29 mouse cellular contexts compared by ENCODE assay signal in the genomic region with DNA sequence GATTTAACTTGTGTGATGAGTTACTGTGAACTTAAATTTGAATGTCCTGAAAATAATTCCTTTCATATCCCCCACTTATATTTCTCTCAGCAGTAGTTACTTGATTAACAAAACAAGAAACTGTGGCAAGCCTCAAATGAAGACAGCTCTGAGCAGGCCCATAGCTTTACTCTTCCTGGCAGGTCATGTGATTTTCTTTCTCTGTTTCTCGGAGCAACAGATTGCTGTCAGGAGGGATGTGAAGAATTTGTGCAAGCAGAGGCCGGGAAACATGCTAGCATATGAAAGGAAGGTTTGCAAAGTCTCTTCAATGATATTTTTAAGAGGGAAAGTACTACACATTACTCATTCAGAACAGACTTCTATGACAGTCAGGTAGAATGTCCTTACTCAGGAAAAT.
DNase-seq lines count a peak whose midpoint lies in the region; ATAC-seq and TF ChIP-seq lines count a peak whose summit lies in the region.
"Had no signal": no experiment of that assay in that cellular context is flagged by ENCODE, and none has a peak within 500 bp of the region (broad histone marks: within the 10 kb centered on the region; RNA-seq: fewer than 3 reads in every experiment).

No protein-coding gene starts in this region.

- H3K9ac ChIP-seq in hindbrain, postnatal 0 days (replicated peaks; ENCODE audit: low read length) = no peak overlapping the region
- H3K9ac ChIP-seq in hindbrain, embryonic 13.5 days = no peak overlapping the region
- H3K9ac ChIP-seq in midbrain, embryonic 14.5 days (replicated peaks; ENCODE audit: low read length) = no peak overlapping the region
- H3K9ac ChIP-seq: forebrain, embryonic 15.5 days; heart, embryonic 12.5 days; heart, embryonic 15.5 days had no signal

- no peaks in the 10 kb centered on the region for H3K27me3 ChIP-seq in hindbrain, postnatal 0 days (ENCODE audit: insufficient read depth, low read length)
- no peaks in the 10 kb centered on the region for H3K27me3 ChIP-seq in hindbrain, embryonic 13.5 days
- H3K27me3 ChIP-seq in midbrain, embryonic 14.5 days (ENCODE audit: control insufficient read depth, insufficient read depth, low read length) = no peaks in the 10 kb centered on the region
- H3K27me3 ChIP-seq in midbrain, embryonic 10.5 days (ENCODE audit: low read depth, poor library complexity, severe bottlenecking) = no peaks in the 10 kb centered on the region
- H3K27me3 ChIP-seq: CH12.LX; forebrain, embryonic 15.5 days; heart, embryonic 12.5 days; heart, embryonic 15.5 days; Patski had no signal

- H3K4me2 ChIP-seq in hindbrain, postnatal 0 days (ENCODE audit: low read depth, low read length) = no peak overlapping the region
- H3K4me2 ChIP-seq in hindbrain, embryonic 13.5 days = no peak overlapping the region
- H3K4me2 ChIP-seq in midbrain, embryonic 14.5 days (ENCODE audit: low read length) = no peak overlapping the region
- H3K4me2 ChIP-seq: forebrain, embryonic 15.5 days; heart, embryonic 12.5 days; heart, embryonic 15.5 days had no signal

- H3K4me3 ChIP-seq in hindbrain, postnatal 0 days (ENCODE audit: low read length) = no peak overlapping the region
- no peak overlapping the region for H3K4me3 ChIP-seq in hindbrain, embryonic 13.5 days
- H3K4me3 ChIP-seq in midbrain, embryonic 14.5 days (replicated peaks; ENCODE audit: low read depth, low read length) = no peak overlapping the region
- H3K4me3 ChIP-seq in midbrain, embryonic 10.5 days = no peak overlapping the region
- H3K4me3 ChIP-seq: forebrain, embryonic 10.5 days; forebrain, embryonic 15.5 days; heart, embryonic 12.5 days; heart, embryonic 15.5 days; hindbrain, embryonic 10.5 days had no signal

- no peaks in the 10 kb centered on the region for H3K36me3 ChIP-seq in hindbrain, postnatal 0 days (ENCODE audit: insufficient read depth, low read length)
- H3K36me3 ChIP-seq in hindbrain, embryonic 13.5 days = no peaks in the 10 kb centered on the region
- no peaks in the 10 kb centered on the region for H3K36me3 ChIP-seq in midbrain, embryonic 14.5 days (ENCODE audit: control insufficient read depth, insufficient read depth, low read length)
- H3K36me3 ChIP-seq in midbrain, embryonic 10.5 days = no peaks in the 10 kb centered on the region
- H3K36me3 ChIP-seq: forebrain, embryonic 10.5 days; forebrain, embryonic 15.5 days; G1E; heart, embryonic 12.5 days; heart, embryonic 15.5 days; hindbrain, embryonic 10.5 days had no signal

- H3K9me3 ChIP-seq in hindbrain, postnatal 0 days (ENCODE audit: low read length) = 0 out of 2 replicates have a peak, but pooled peaks cover 2% of the 10 kb centered on the region
- H3K9me3 ChIP-seq in hindbrain, embryonic 13.5 days = no peaks in the 10 kb centered on the region
- no peaks in the 10 kb centered on the region for H3K9me3 ChIP-seq in midbrain, embryonic 14.5 days (ENCODE audit: control insufficient read depth, low read length)
- H3K9me3 ChIP-seq in midbrain, embryonic 10.5 days (replicated peaks) = no peaks in the 10 kb centered on the region
- H3K9me3 ChIP-seq: forebrain, embryonic 10.5 days; forebrain, embryonic 15.5 days; heart, embryonic 12.5 days; heart, embryonic 15.5 days; hindbrain, embryonic 10.5 days had no signal

- no peaks in the 10 kb centered on the region for H3K4me1 ChIP-seq in hindbrain, postnatal 0 days (ENCODE audit: insufficient read depth, low read length)
- no peaks in the 10 kb centered on the region for H3K4me1 ChIP-seq in hindbrain, embryonic 13.5 days (replicated peaks)
- H3K4me1 ChIP-seq in midbrain, embryonic 14.5 days (ENCODE audit: control insufficient read depth, insufficient read depth, low read length) = no peaks in the 10 kb centered on the region
- H3K4me1 ChIP-seq in midbrain, embryonic 10.5 days = peaks cover 7% of the 10 kb centered on the region
- H3K4me1 ChIP-seq: forebrain, embryonic 15.5 days; heart, embryonic 12.5 days; heart, embryonic 15.5 days had no signal

- H3K27ac ChIP-seq in hindbrain, postnatal 0 days = no peak overlapping the region
- H3K27ac ChIP-seq in hindbrain, embryonic 13.5 days = no peak overlapping the region
- no peak overlapping the region for H3K27ac ChIP-seq in midbrain, embryonic 14.5 days (replicated peaks; ENCODE audit: low read depth, low read length)
- no peak overlapping the region for H3K27ac ChIP-seq in midbrain, embryonic 10.5 days (replicated peaks)
- H3K27ac ChIP-seq: forebrain, embryonic 10.5 days; forebrain, embryonic 15.5 days; heart, embryonic 15.5 days; hindbrain, embryonic 10.5 days had no signal

- no peak for ATAC-seq in hindbrain, postnatal 0 days
- no peak for ATAC-seq in hindbrain, embryonic 13.5 days (ENCODE audit: low FRiP score)
- no peak for ATAC-seq in midbrain, embryonic 14.5 days (ENCODE audit: low FRiP score, low TSS enrichment)
- ATAC-seq: forebrain, embryonic 15.5 days; hindbrain, embryonic 16.5 days; inflammation-experienced regulatory T-cells, adult 6 months; intestine, embryonic 16.5 days; Patski had no signal

- peak; percentile 3 for DNase-seq in embryo, embryonic 11 days
- no peak for DNase-seq in embryo, embryonic 9.5 days (ENCODE audit: extremely low spot score)
- peak; percentile 4 for DNase-seq in hindbrain, postnatal 0 days (ENCODE audit: low spot score)
- peak; percentile 8 for DNase-seq in midbrain, embryonic 14.5 days
- no peak for DNase-seq in midbrain, embryonic 10.5 days (ENCODE audit: low spot score)
- peak; percentile 35 for DNase-seq in brain, embryonic 14.5 days (ENCODE audit: low read depth)
- DNase-seq: adrenal gland, postnatal 10 days; adrenal gland, postnatal 36 days; B cell, adult 2 months; cerebellum, adult 11-12 months; cerebellum, adult 8-10 months; cerebellum, postnatal 10 days; cerebellum, postnatal 36 days; gastrocnemius, postnatal 25 days; heart, adult 18-20 months; heart, postnatal 10 days; heart, postnatal 36 days had no signal

- no peak for TF ChIP-seq CTCF in hindbrain, postnatal 0 days (IDR thresholded peaks at IDR 0.05; ENCODE audit: low read depth)
- TF ChIP-seq CTCF in brain, embryonic 14.5 days (IDR thresholded peaks at IDR 0.05; ENCODE audit: borderline replicate concordance, extremely low read depth, insufficient read depth, insufficient read length) = no peak

- no peak for TF ChIP-seq POLR2A in brain, embryonic 14.5 days (IDR thresholded peaks at IDR 0.05; ENCODE audit: borderline replicate concordance, extremely low read depth, insufficient read depth, insufficient read length, poor library complexity, severe bottlenecking)

- 17% methylated on average over 2 of the region's 2 CpGs for WGBS in hindbrain, postnatal 0 days
- WGBS in hindbrain, embryonic 13.5 days = 10% methylated on average over 2 of the region's 2 CpGs
- WGBS in midbrain, embryonic 14.5 days = 10% methylated on average over 2 of the region's 2 CpGs
- 34% methylated on average over 2 of the region's 2 CpGs for WGBS in midbrain, embryonic 10.5 days

Comparison
In these comparisons a context has a peak if more than half of its experiments do, and no peak if none do; other contexts are left out.
1. DNase-seq: peak in embryo, embryonic 11 days (single experiment), hindbrain, postnatal 0 days (single experiment), midbrain, embryonic 14.5 days (single experiment) and brain, embryonic 14.5 days (single experiment); none in embryo, embryonic 9.5 days (single experiment) and midbrain, embryonic 10.5 days (single experiment).